Mouse (Mus musculus) olfactory bulb, adult 2 months (tissue): Measurements from ENCODE around the gene Gmpr.

Experiments
- CTCF ChIP-seq: fragments of 200-500 bp; IDR thresholded peaks from 2 replicates; pipeline ENCODE4 v1.5.1; 2012; ENCODE audit warnings: low read depth, mild to moderate bottlenecking, low read length, moderate library complexity; ENCODE audit not compliant: insufficient read depth
- POLR2A ChIP-seq: fragments of 200-500 bp; IDR thresholded peaks from 2 replicates; pipeline ENCODE4 v1.6.1; 2012; ENCODE audit warnings: mild to moderate bottlenecking, low read depth, low read length, moderate library complexity; ENCODE audit not compliant: insufficient read depth

DNA sequence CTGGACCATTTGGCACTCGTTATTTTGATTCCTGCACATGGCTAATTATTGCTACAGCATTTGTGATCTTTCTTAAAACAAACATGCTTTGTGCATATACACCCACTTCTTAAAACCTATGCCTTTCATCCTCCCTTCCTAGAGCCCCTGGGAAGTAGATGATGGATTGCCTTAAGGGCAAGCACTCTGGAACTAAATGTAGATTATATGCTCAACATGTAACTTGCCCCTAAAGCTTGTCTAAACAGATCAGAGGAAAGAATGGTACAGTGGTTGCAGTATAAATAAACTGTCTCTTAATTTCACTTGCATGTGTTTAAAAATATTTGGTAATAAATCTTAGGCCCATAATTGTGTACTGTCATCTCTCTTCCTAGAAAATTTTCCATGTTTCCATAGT lies 86.7 kb downstream of the Gmpr start:
- no peak for TF ChIP-seq POLR2A
- TF ChIP-seq CTCF: no peak
